Mouse (Mus musculus) liver, embryonic 14.5 days (tissue): ENCODE data around the gene Gm13697. TPM values are rescaled to one million over a fixed set of nuclear protein-coding genes. Genes with fewer than 3 reads are reported as not detected.
"Not testable (repeated sequence)": the region's sequence is repeated elsewhere in the genome, so short reads cannot be mapped to it uniquely, and the experiment has no call there.

Source experiments
- ATAC-seq: fragments of 200-750 bp; cut with Nextera tagmentation; 2 replicates; pipeline ENCODE4 v1.8.0; 2017; ENCODE audit warnings: moderate number of reproducible peaks, mild to moderate bottlenecking, moderate library complexity; ENCODE audit not compliant: insufficient read depth
- DNase-seq, 3 experiments: peaks; one replicate each; pipeline ENCODE4 v3.0.0-alpha.2; 2012 to 2013; ENCODE audit warnings: low read depth in 3 of 3, low spot score in 3 of 3
- H3K27ac ChIP-seq: fragments of 300-500 bp; sonication (generic); 2 replicates; pipeline ENCODE4 v1.5.1; 2014; ENCODE audit warnings: moderate library complexity, mild to moderate bottlenecking, control low read depth, inconsistent platforms
- H3K27me3 ChIP-seq: fragments of 300-500 bp; sonication (generic); 2 replicates; pipeline ENCODE4 v1.6.1; 2014; ENCODE audit warnings: mild to moderate bottlenecking, low read length, moderate library complexity; ENCODE audit not compliant: control insufficient read depth, insufficient read depth
- H3K36me3 ChIP-seq: fragments of 300-500 bp; sonication (generic); replicated peaks from 2 replicates; pipeline ENCODE4 v1.6.1; 2014; ENCODE audit warnings: low read depth; ENCODE audit not compliant: control insufficient read depth, insufficient read depth
- H3K4me1 ChIP-seq, 2 experiments: fragments of 200-500 bp in 1 of 2; fragments of 300-500 bp in 1 of 2; sonication (generic) in 1 of 2; replicated peaks; 2 replicates each; pipeline ENCODE4 v1.6.1; 2012 to 2014; ENCODE audit warnings: antibody characterized with exemption in 1 of 2, inconsistent platforms in 1 of 2, low read length in 1 of 2; ENCODE audit not compliant: control insufficient read depth in 2 of 2, insufficient read depth in 2 of 2
- H3K4me2 ChIP-seq: fragments of 300-500 bp; sonication (generic); 2 replicates; pipeline ENCODE4 v1.6.1; 2014; ENCODE audit warnings: low read depth, mild to moderate bottlenecking, control low read depth, moderate library complexity
- H3K4me3 ChIP-seq, 2 experiments: fragments of 200-500 bp in 1 of 2; fragments of 300-500 bp in 1 of 2; sonication (generic) in 1 of 2; 2 replicates each; pipeline ENCODE4 v1.5.1; 2012 to 2014; ENCODE audit warnings: low read depth in 2 of 2, low read length in 2 of 2, mild to moderate bottlenecking in 2 of 2, control low read depth in 1 of 2, inconsistent platforms in 1 of 2, moderate library complexity in 1 of 2; ENCODE audit not compliant: insufficient read depth in 1 of 2
- H3K9ac ChIP-seq: fragments of 300-500 bp; sonication (generic); replicated peaks from 2 replicates; pipeline ENCODE4 v1.6.1; 2014; ENCODE audit warnings: mild to moderate bottlenecking, control low read depth, moderate library complexity
- H3K9me3 ChIP-seq: fragments of 300-500 bp; sonication (generic); 2 replicates; pipeline ENCODE4 v1.6.1; 2016; ENCODE audit warnings: low read length, mixed read lengths; ENCODE audit not compliant: control insufficient read depth
- CTCF ChIP-seq: IDR thresholded peaks from 2 replicates; pipeline ENCODE4 v1.5.1; 2016; ENCODE audit warnings: antibody characterized with exemption, low read depth, control low read depth
- EP300 ChIP-seq: IDR thresholded peaks from 2 replicates; pipeline ENCODE4 v1.6.1; 2016; ENCODE audit warnings: antibody characterized with exemption, low read depth
- WGBS: fragments of 180-500 bp; shearing (Covaris S2); extraction: QIAGEN DNeasy Blood & Tissue Kit; methylation state at CpG from one replicate; pipeline ENCODE4 v1.1.7; 2014; ENCODE audit not compliant: insufficient replicate concordance; 5-methylcytosine and 5-hydroxymethylcytosine counted together
- polyA plus RNA-seq, 2 experiments: library from polyadenylated mRNA; depleted of rRNA in 1 of 2; stranded (reverse) in 1 of 2; unstranded in 1 of 2; fragments of >200 nt; fragmentation: Nextera tagmentation in 1 of 2; extraction: Ambion mirVana in 1 of 2; gene quantifications; 2 replicates each; pipeline versions ENCODE4 v1.2.1 to v1.2.3; 2012 to 2014

Gene Gm13697
- polyA plus RNA-seq (2012; rRNA removed) = not detected in 2 replicates
- not detected in 2 replicates for polyA plus RNA-seq (2014; fragmentation: Nextera tagmentation; extraction: Ambion mirVana)

GRCm38 (mm10) chr2:83984443-83984842, at the start of gene Gm13697:
Gene Gm13697, plus strand, starts transcription at chr2:83984743.
- H3K4me1 ChIP-seq, H3K4me2 ChIP-seq, H3K27ac ChIP-seq, H3K9me3 ChIP-seq, H3K27me3 ChIP-seq, H3K4me3 ChIP-seq, DNase-seq, H3K9ac ChIP-seq, H3K36me3 ChIP-seq, ATAC-seq: not testable (repeated sequence)
- no CpG with 5 or more reads among the region's 6 CpGs for WGBS

GRCm38 (mm10) chr2:83940931-83941361, 43.6 kb upstream of the Gm13697 start, which contains the start of gene Zswim2:
Gene Zswim2, minus strand, starts transcription at chr2:83941228.
- no peak for ATAC-seq

GRCm38 (mm10) chr2:83941378-83941777, 43.2 kb upstream of the Gm13697 start:
- no peak overlapping the region for H3K9ac ChIP-seq
- 15% methylated on average over 3 of the region's 3 CpGs for WGBS
- DNase-seq (no peak), ATAC-seq (no peak)
- no peaks in the 10 kb centered on the region for H3K36me3 ChIP-seq
- TF ChIP-seq EP300 = no peak
- TF ChIP-seq CTCF = no peak
- H3K4me3 ChIP-seq = no peak overlapping the region
- H3K27me3 ChIP-seq = no peaks in the 10 kb centered on the region
- no peaks in the 10 kb centered on the region for H3K9me3 ChIP-seq
- H3K4me2 ChIP-seq = no peak overlapping the region
- H3K27ac ChIP-seq = no peak overlapping the region
- no peaks in the 10 kb centered on the region; a peak in 1 of 4 replicates for H3K4me1 ChIP-seq

More at GRCm38 (mm10) chr2:83940931-83941361, 43.6 kb upstream of the Gm13697 start, which contains the start of gene Zswim2:
- H3K4me3 ChIP-seq = no peak within 1 kb of the TSS
- H3K9ac ChIP-seq = no peak within 1 kb of the TSS
- H3K27me3 ChIP-seq = no peaks in the 10 kb centered on the region
- TF ChIP-seq CTCF (no peak), EP300 (no peak)
- no peaks in the 10 kb centered on the region; a peak in 1 of 4 replicates for H3K4me1 ChIP-seq
- no peak within 1 kb of the TSS; the same call in 1 of the 2 replicates for H3K4me2 ChIP-seq
- WGBS = 2% methylated on average over 20 of the region's 20 CpGs
- H3K36me3 ChIP-seq = no peaks in the 10 kb centered on the region
- DNase-seq = no peak
- no peaks in the 10 kb centered on the region for H3K9me3 ChIP-seq
- H3K27ac ChIP-seq = no peak within 1 kb of the TSS

GRCm38 (mm10) chr2:83941792-83942191, 42.8 kb upstream of the Gm13697 start:
- no peak overlapping the region for H3K9ac ChIP-seq
- H3K27ac ChIP-seq = no peak overlapping the region
- H3K36me3 ChIP-seq = no peaks in the 10 kb centered on the region
- H3K27me3 ChIP-seq = no peaks in the 10 kb centered on the region
- DNase-seq (no peak), ATAC-seq (no peak)
- no peaks in the 10 kb centered on the region for H3K9me3 ChIP-seq
- H3K4me1 ChIP-seq = no peaks in the 10 kb centered on the region; a peak in 1 of 4 replicates
- no peak for TF ChIP-seq EP300
- TF ChIP-seq CTCF = no peak
- 6% methylated on average over 4 of the region's 4 CpGs for WGBS
- no peak overlapping the region for H3K4me2 ChIP-seq
- H3K4me3 ChIP-seq = no peak overlapping the region

- H3K36me3 ChIP-seq, H3K4me3 ChIP-seq, ATAC-seq, H3K9ac ChIP-seq, DNase-seq, H3K4me1 ChIP-seq, H3K27ac ChIP-seq, H3K9me3 ChIP-seq, H3K4me2 ChIP-seq, H3K27me3 ChIP-seq: not testable (repeated sequence)
- no CpG with 5 or more reads among the region's 6 CpGs for WGBS
Observed at GRCm38 (mm10) chr2:83955393-83955792, 29.1 kb upstream of the Gm13697 start, which contains the start of gene Gm13698. Gene Gm13698, plus strand, starts transcription at chr2:83955693.

GRCm38 (mm10) chr2:83961203-83961602, 23.3 kb upstream of the Gm13697 start, which contains the start of gene Gm13693:
Gene Gm13693, plus strand, starts transcription at chr2:83961503.
- not testable (repeated sequence) for H3K4me1 ChIP-seq, DNase-seq, H3K9me3 ChIP-seq, ATAC-seq, H3K4me2 ChIP-seq, H3K9ac ChIP-seq, H3K36me3 ChIP-seq, H3K4me3 ChIP-seq, H3K27ac ChIP-seq, H3K27me3 ChIP-seq
- no CpG with 5 or more reads among the region's 6 CpGs for whole genome bisulfite sequencing

GRCm38 (mm10) chr2:83967013-83967412, 17.5 kb upstream of the Gm13697 start, which contains the start of gene Gm13695:
Gene Gm13695, plus strand, starts transcription at chr2:83967313.
- H3K4me3 ChIP-seq, H3K9me3 ChIP-seq, ATAC-seq, DNase-seq, H3K27me3 ChIP-seq, H3K4me1 ChIP-seq, H3K4me2 ChIP-seq, H3K9ac ChIP-seq, H3K27ac ChIP-seq, H3K36me3 ChIP-seq: not testable (repeated sequence)
- WGBS = no CpG with 5 or more reads among the region's 6 CpGs

- H3K4me3 ChIP-seq, DNase-seq, H3K9me3 ChIP-seq, H3K4me1 ChIP-seq, H3K36me3 ChIP-seq, H3K27ac ChIP-seq, H3K4me2 ChIP-seq, H3K9ac ChIP-seq, ATAC-seq, H3K27me3 ChIP-seq: not testable (repeated sequence)
- no CpG with 5 or more reads among the region's 6 CpGs for WGBS
Observed at GRCm38 (mm10) chr2:83972823-83973222, 11.7 kb upstream of the Gm13697 start, which contains the start of gene Gm13696. Gene Gm13696, plus strand, starts transcription at chr2:83973123.
